7 mouse cellular contexts compared by ENCODE assay signal in genomic region chr15:77928091-77928490, GRCm38 (mm10). TPM values are rescaled to one million over a fixed set of nuclear protein-coding genes. Genes with fewer than 3 reads are reported as not detected.
DNase-seq lines count a peak whose midpoint lies in the region; ATAC-seq and TF ChIP-seq lines count a peak whose summit lies in the region.

No protein-coding gene starts in this region.

- no peak for TF ChIP-seq POLR2A in olfactory bulb, adult 2 months (IDR thresholded peaks at IDR 0.05; ENCODE audit: insufficient read depth, low read depth, low read length)

- peak overlapping the region; percentile 94 for H3K27ac ChIP-seq in lung, embryonic 14.5 days (ENCODE audit: low read depth)
- peak overlapping the region; percentile 91 for H3K27ac ChIP-seq in forebrain, embryonic 10.5 days
- H3K27ac ChIP-seq in limb, embryonic 10.5 days, result peak overlapping the region; percentile 89
- no peak overlapping the region for H3K27ac ChIP-seq in olfactory bulb, adult 2 months (ENCODE audit: insufficient read depth, low read depth, low read length)

- H3K36me3 ChIP-seq in lung, embryonic 14.5 days (ENCODE audit: insufficient read depth), result peaks cover 38% of the 10 kb centered on the region
- H3K36me3 ChIP-seq in forebrain, embryonic 10.5 days (replicated peaks), result peaks cover 42% of the 10 kb centered on the region
- peaks cover 44% of the 10 kb centered on the region for H3K36me3 ChIP-seq in limb, embryonic 10.5 days

- peak overlapping the region; percentile 65 for H3K9ac ChIP-seq in lung, embryonic 14.5 days

- peak overlapping the region; percentile 56 for H3K4me3 ChIP-seq in lung, embryonic 14.5 days (ENCODE audit: low read depth, low read length)
- peak overlapping the region; percentile 81 for H3K4me3 ChIP-seq in forebrain, embryonic 10.5 days
- H3K4me3 ChIP-seq in limb, embryonic 10.5 days, result peak overlapping the region; percentile 87
- H3K4me3 ChIP-seq in olfactory bulb, adult 2 months (ENCODE audit: insufficient read depth, low read depth, low read length), result peak overlapping the region; percentile 66

- WGBS in lung, embryonic 14.5 days, result 17% methylated on average over 4 of the region's 4 CpGs
- WGBS in forebrain, embryonic 10.5 days, result 28% methylated on average over 4 of the region's 4 CpGs
- 29% methylated on average over 4 of the region's 4 CpGs for WGBS in limb, embryonic 10.5 days
- WGBS in olfactory bulb, adult 2 months, result 18% methylated on average over 4 of the region's 4 CpGs

- no peaks in the 10 kb centered on the region for H3K27me3 ChIP-seq in lung, embryonic 14.5 days (ENCODE audit: insufficient read depth, low read length)
- no peaks in the 10 kb centered on the region for H3K27me3 ChIP-seq in forebrain, embryonic 10.5 days (ENCODE audit: poor library complexity, severe bottlenecking)
- no peaks in the 10 kb centered on the region for H3K27me3 ChIP-seq in limb, embryonic 10.5 days (ENCODE audit: low read depth, poor library complexity, severe bottlenecking)

- ATAC-seq in lung, embryonic 14.5 days (ENCODE audit: insufficient read depth), result no peak
- no peak for ATAC-seq in erythroid progenitor cell, adult 5-6 weeks (replicated peaks; ENCODE audit: low FRiP score, poor library complexity, severe bottlenecking)
- ATAC-seq in activated CD4-positive, CD25-positive, alpha-beta regulatory T cell, adult 4 months, result no peak

- no peak for DNase-seq in lung, embryonic 14.5 days
- DNase-seq in lung, postnatal 14 days, result no peak
- DNase-seq in forebrain, embryonic 10.5 days (ENCODE audit: extremely low spot score, low spot score), result no peak
- no peak for DNase-seq in limb, embryonic 10.5 days (ENCODE audit: low spot score)

- peaks cover 12% of the 10 kb centered on the region for H3K4me1 ChIP-seq in lung, embryonic 14.5 days (ENCODE audit: insufficient read depth)
- peaks cover 33% of the 10 kb centered on the region for H3K4me1 ChIP-seq in forebrain, embryonic 10.5 days
- peaks cover 18% of the 10 kb centered on the region for H3K4me1 ChIP-seq in limb, embryonic 10.5 days
- peaks cover 5% of the 10 kb centered on the region for H3K4me1 ChIP-seq in olfactory bulb, adult 2 months (ENCODE audit: control insufficient read depth, insufficient read depth, low read length)

- no peaks in the 10 kb centered on the region for H3K9me3 ChIP-seq in lung, embryonic 14.5 days (ENCODE audit: low read depth, low read length)
- H3K9me3 ChIP-seq in forebrain, embryonic 10.5 days, result no peaks in the 10 kb centered on the region
- no peaks in the 10 kb centered on the region for H3K9me3 ChIP-seq in limb, embryonic 10.5 days (replicated peaks)

- peak overlapping the region; percentile 75 for H3K4me2 ChIP-seq in lung, embryonic 14.5 days

- TF ChIP-seq CTCF in lung, embryonic 14.5 days (IDR thresholded peaks at IDR 0.05; ENCODE audit: low read depth), result no peak
- no peak for TF ChIP-seq CTCF in olfactory bulb, adult 2 months (IDR thresholded peaks at IDR 0.05; ENCODE audit: insufficient read depth, low read depth, low read length)

RNA-seq across cellular contexts. Expression of gene Txn2, which starts 0.7 kb away (rescaled TPM):
- polyA plus RNA-seq in lung, embryonic 14.5 days (2014; fragmentation: Nextera tagmentation; extraction: Ambion mirVana), result 209 and 227 TPM in 2 replicates
- 288 and 291 TPM in 2 replicates for polyA plus RNA-seq in forebrain, embryonic 10.5 days (2016; fragmentation: Nextera tagmentation; extraction: Ambion mirVana)
- polyA plus RNA-seq in limb, embryonic 10.5 days (2016; fragmentation: Nextera tagmentation; extraction: Ambion mirVana), result 287 and 339 TPM in 2 replicates
- polyA plus RNA-seq in olfactory bulb, adult 2 months (2012; ENCODE audit: insufficient read depth, insufficient read length, low replicate concordance, missing spikeins), result not detected in 2 replicates
- total RNA-seq in erythroid progenitor cell, adult 5-6 weeks (2015; ENCODE audit: low replicate concordance), result 151 and 152 TPM in 2 replicates
- total RNA-seq in erythroid progenitor cell, adult 5-6 weeks (2017; ENCODE audit: low replicate concordance), result 30.3 and 35.2 TPM in 2 replicates
- polyA plus RNA-seq in activated CD4-positive, CD25-positive, alpha-beta regulatory T cell, adult 4 months (2017; shearing (Covaris generic)), result 100 to 1,000 TPM; 219 to 245 TPM

RNA-seq across cellular contexts. Expression of gene Foxred2, which starts 28.4 kb away (rescaled TPM):
- 5.4 and 5.7 TPM in 2 replicates for polyA plus RNA-seq in lung, embryonic 14.5 days (2014; fragmentation: Nextera tagmentation; extraction: Ambion mirVana)
- 7.9 and 8.7 TPM in 2 replicates for polyA plus RNA-seq in forebrain, embryonic 10.5 days (2016; fragmentation: Nextera tagmentation; extraction: Ambion mirVana)
- polyA plus RNA-seq in limb, embryonic 10.5 days (2016; fragmentation: Nextera tagmentation; extraction: Ambion mirVana), result 7.3 and 7.7 TPM in 2 replicates
- polyA plus RNA-seq in olfactory bulb, adult 2 months (2012; ENCODE audit: insufficient read depth, insufficient read length, low replicate concordance, missing spikeins), result not detected in 2 replicates
- 3.4 and 4.3 TPM in 2 replicates for total RNA-seq in erythroid progenitor cell, adult 5-6 weeks (2015; ENCODE audit: low replicate concordance)
- total RNA-seq in erythroid progenitor cell, adult 5-6 weeks (2017; ENCODE audit: low replicate concordance), result 1.2 and 1.4 TPM in 2 replicates
- 1 to 10 TPM; 2.0 TPM for polyA plus RNA-seq in activated CD4-positive, CD25-positive, alpha-beta regulatory T cell, adult 4 months (2017; shearing (Covaris generic))

RNA-seq across cellular contexts. Expression of gene Eif3d, which starts 42.5 kb away (rescaled TPM):
- polyA plus RNA-seq in lung, embryonic 14.5 days (2014; fragmentation: Nextera tagmentation; extraction: Ambion mirVana), result 212 and 239 TPM in 2 replicates
- 280 and 284 TPM in 2 replicates for polyA plus RNA-seq in forebrain, embryonic 10.5 days (2016; fragmentation: Nextera tagmentation; extraction: Ambion mirVana)
- 260 and 285 TPM in 2 replicates for polyA plus RNA-seq in limb, embryonic 10.5 days (2016; fragmentation: Nextera tagmentation; extraction: Ambion mirVana)
- polyA plus RNA-seq in olfactory bulb, adult 2 months (2012; ENCODE audit: insufficient read depth, insufficient read length, low replicate concordance, missing spikeins), result not detected in 2 replicates
- total RNA-seq in erythroid progenitor cell, adult 5-6 weeks (2015; ENCODE audit: low replicate concordance), result 85.1 and 85.8 TPM in 2 replicates
- 66.9 and 68.2 TPM in 2 replicates for total RNA-seq in erythroid progenitor cell, adult 5-6 weeks (2017; ENCODE audit: low replicate concordance)
- 100 to 1,000 TPM; 169 to 182 TPM for polyA plus RNA-seq in activated CD4-positive, CD25-positive, alpha-beta regulatory T cell, adult 4 months (2017; shearing (Covaris generic))
